Mouse (Mus musculus) kidney, adult 8-10 months (tissue): ENCODE measurements around the gene Fam20c.

ENCODE experiments used
- DNase-seq, 2 experiments: peaks; one replicate each; pipeline ENCODE4 v3.0.0; 2022

The Fam20c gene

DNA sequence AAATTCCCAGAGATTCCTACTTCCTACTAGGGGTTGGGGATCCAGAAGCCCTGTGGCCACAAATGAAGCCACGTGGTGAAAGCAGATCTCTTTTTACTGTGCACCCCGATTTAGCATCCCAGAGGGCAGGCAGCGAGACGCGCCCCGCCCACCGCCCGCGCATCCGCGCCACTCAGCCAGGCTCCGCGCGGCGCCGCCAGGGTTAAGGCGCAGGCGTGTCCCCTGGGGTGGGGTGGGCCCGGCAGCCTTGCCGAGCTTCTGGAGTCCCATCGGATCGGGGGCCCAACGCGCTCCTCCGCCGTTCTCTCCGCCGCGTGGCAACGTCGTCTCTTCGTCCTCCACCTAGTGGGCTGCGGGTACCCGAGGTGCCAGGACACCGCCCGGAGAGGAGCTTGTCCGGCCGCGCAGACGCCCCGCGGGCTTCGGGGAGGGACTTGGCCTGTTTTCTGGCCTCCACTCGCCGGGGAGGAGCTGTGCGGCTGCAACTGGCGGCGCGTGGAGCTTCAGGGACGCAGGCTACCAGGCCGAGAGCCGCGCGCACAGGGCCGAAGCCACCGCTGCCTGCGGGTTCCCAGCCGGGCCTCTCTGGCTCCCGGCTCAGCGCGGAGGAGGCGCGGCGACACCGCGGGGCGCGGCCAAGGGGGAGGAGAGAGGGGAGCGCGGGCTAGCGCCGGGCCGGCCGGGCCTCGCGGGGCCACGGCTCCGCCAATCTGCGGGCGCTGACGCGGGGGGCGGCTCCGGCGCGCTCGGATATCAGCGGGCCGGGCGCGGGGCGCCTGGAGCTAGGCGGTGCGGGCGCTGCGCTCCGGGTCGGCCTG is at the start of gene Fam20c:
Gene Fam20c, plus strand, starts transcription at position 212 of the 818 bp plus-strand sequence.
- DNase-seq = peak; percentile 82 to 83

DNA sequence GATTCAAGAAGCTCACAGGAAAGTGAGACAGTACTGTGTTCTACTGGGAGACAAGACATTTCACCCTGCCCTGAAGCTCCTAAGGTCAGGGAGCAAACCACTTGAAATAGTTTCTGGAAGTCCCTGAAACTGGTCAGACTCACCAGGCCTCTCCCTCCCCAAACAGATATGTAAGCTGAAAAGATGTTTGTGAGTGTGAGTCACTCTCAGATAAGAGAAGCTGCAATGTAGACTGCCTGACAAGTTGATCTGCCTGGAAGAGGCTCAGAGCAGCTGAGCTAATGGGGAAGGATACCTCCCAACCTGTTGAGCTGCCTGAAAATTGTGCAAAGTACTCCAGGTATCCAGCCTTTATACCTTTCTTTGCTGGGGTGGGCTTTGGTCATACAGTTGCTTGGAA is 46.9 kb upstream of the Fam20c start:
- DNase-seq = no peak

DNA sequence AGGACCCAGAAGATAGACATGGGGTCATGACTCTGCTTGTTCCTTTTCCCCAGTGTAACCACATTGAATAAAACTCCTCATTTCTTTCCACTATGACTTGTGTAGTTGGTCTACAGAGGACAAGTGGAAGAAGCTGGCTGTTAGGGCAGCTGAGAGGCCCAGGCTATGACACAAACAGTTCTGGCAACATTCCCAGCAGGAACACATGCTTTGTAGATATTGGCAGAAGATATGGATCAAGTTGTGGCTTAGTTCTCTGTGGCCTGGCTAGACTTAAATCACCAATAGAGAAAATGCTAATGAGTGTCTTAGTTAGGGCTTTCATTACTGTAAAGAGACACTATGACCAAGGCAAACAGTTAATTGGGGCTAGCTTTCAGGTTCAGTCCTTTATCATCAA is 45.7 kb upstream of the Fam20c start:
- DNase-seq = no peak

DNA sequence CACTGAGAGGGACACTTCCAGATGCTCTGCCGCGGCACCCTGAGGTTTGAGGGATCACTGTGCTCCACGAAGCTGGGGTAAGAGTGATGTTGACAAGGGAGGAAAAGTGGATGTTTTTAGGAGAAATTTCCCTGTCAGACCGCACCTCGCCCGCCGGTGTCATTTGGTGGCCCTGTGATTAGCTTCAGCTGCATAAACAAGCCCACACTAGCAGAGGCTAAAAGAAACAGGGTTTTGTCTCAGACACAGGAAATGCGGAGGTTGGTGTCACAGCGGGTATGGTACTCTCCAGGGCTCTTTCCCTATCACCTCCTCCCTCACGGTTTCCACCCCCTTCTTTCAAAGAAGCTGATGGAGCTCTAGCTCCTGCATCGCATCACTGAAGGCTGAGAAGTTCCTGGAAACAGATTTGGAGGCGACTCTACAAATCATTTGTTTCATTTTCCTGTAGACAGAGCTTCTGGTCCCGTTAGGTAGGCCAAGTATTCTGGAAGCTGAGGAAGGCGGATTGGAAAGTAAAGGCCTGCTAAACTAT is 38.7 kb upstream of the Fam20c start:
- DNase-seq = no peak

DNA sequence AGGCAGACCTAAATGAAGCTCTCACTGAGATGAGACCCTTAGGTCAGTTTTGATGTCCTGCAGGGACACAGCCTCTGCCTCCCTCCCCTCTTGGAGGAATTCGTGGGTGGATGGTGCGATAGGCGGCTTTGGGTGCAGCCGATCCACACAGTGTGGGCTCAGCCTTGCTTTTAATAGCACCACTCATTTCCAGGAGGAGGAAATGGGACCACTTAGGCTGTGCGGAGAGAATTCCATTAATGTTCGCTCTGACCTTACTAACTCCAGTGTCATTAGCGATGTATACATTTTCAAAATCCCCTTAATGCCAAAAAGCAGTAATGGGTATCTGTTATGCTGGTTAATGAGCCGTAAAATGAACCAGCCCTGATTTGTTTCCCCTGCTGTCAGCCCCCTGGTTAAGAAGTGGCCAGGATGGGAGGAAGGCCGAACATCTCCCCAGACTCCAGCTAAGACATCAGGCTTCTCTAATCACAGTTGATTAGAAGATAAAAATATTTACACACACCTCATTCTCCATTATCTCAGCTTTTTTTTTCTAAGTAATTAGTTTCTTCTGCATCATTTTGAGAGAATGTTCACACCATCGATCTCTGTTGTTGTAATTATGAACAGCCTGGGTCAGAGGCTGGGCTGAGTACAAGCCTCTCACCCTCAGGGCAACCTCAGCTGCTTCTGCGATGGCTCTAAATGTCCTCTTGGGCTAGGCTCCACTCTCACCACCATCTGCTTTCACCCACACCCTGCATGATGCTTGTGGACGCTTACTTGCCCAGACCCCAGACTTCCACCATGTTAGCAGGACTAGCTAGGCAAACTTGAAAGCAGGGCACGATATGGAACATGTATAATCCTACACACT is 33.8 kb upstream of the Fam20c start:
- no peak for DNase-seq

DNA sequence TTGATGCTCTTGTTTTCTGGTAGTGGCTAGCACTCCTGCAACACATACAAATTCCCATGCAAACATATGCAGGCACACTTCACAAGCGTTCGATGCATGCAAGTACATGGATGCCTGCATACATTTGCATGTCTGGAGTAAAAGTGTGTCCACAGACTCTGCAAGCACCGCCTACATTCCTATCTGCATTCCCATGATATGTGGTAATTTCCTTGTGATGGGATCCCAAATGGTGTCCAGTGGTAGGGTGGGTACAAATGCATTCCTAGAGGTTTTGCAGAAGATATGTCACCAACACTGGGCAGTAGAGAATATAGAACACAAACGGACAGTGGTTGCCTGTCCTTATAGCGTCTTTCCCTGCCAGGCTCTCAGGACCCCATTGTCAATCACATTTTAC is 29.9 kb upstream of the Fam20c start:
- DNase-seq = no peak

DNA sequence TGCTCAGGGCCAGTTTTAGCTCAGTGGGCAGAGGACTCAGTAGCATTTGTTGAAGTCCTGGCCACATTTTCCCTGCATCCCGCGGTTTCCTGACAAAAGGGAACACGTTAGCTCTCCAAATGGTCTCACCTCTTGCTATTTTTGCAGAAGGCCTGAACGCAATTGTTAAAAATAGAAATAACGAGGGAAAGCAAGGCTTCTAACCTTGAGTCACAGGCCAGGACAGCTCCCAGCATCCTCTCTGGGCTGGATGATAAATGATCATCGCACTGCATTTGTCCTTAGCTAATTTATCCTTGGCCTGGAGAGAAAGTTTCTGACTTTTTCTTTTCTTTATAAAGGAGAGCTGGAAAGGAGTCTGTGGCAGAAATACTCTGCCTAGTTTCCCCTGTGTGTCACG is 29.2 kb upstream of the Fam20c start:
- DNase-seq = no peak

DNA sequence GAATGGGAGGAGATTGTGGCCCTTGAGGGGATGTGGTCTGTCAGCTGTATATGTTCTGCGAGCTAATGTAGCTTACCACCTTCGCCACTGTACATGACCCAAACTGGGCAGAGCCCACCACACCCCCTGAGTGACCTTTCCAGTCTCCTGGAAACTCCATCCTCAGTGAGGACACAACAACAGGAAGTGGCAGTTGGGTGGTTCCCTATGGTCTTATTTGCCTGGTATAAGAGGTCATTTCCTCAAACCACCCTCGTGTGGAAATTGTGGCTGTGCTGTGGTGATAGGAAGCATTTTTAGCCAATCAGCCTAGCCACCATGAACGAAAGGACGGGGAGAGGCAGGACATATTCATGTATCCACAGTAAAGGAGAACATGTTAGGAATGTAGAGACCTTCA is 23.5 kb upstream of the Fam20c start:
- DNase-seq = no peak

DNA sequence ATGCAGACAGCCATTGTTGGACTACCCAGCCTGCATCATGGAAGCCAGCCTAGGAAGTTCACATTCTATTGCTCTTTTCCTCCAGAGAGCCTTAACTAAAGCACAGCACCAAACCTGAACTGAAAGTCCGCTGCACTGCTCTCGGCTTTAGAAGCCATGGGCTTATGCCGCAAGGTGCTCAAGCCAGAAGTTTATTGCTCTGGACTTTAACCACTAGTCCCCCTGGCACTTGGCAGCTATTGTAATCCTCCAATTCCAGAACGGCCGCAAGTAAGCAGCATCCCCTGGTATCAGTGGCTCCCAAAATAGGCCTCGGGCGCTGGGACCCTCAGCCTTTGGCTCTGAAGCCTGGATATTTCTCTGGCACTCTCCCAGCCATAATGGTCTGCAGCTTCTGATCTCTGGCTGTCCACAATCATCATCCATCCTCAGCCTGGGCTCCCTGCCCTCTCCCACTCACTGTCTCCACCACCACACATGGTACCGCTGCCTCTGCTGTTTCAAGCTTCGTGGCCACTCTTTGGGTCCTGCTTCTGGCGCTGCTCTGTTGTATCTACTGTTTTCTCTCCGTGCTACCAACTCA is 20.9 kb upstream of the Fam20c start:
- DNase-seq = peak in 1 of 2 experiments; percentile 37

DNA sequence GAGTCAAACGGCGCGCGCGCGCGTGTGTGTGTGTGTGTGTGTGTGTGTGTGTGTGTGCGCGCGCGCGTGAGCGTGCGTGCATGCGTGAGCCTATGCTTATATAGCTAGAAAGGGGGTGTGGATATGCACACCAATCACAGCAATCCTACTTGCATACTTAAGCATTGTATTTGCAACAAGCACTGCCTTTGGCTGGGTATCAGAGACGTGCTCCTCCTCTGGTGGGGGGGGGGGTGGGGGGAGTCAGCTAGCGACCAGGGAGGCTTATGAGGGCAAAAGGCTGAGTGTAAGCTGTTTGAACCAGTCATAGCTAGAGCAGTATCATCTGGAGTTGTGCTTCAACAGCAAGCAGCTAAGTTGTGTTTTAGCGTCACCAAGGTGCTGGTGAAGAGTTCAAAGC is 20.3 kb upstream of the Fam20c start:
- DNase-seq = no peak

DNA sequence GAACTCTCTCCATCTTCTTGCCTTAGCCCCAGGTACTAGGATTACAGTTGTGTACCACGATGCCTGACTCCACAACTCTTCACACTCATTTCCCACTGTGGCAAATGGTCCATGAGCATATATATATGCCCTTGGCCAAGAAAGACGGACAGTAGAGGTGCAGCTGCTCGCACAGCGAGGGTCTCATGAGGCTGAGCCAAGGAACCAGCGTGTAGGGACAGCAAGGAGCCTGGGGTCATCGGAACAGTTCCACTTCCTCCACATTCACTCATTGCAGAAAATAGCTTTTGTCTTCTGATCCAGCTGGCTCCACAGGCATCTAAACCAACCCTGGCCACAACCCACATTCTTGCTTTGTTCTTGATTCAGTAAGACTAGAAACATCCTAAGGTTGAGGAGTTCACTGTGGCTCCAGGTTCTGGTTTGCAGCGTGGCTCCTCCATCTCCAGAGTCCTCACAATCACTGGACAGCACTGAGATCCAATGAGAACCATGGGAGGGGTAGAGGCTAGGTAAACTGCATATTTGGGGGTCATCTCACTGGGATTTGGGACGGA is 19.0 kb upstream of the Fam20c start:
- no peak for DNase-seq

DNA sequence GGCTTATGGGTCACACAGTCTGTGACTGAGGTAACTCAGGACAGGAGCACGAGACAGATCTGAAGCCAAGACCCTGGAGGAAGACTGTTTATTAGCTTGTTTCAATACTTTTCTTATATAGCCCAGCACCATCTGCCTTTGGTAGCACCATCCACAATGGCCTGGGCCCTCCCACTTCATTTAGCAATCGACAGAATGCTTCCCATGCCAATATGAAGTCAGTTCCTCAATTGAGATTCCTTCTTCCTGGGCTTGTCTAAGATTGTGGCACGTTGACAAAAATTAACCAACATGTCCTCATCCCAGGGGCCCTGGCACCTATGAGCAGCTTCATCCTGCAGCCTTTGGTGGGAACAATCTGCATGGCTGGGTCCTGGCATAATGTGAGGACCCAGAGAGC is 14.2 kb upstream of the Fam20c start:
- DNase-seq = no peak

DNA sequence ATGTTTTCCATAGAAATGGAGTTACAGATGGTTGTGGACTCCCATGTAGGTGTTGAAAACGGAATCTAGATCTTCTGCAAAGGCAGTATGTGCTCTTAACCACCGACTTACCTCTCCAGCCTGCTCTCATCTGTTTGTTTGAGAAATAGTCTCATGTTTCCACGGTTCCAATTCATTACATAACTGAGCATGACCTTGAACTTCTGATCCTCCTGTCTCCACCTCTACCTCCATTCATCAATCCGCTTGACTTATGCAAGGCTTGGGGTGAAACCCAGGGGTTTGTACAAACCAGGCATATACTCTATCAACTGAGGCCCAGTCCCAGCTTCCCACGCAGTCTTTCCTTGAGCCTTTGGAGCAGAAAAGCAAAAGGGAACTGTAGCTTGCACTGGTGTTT is 12.8 kb upstream of the Fam20c start:
- no peak for DNase-seq

DNA sequence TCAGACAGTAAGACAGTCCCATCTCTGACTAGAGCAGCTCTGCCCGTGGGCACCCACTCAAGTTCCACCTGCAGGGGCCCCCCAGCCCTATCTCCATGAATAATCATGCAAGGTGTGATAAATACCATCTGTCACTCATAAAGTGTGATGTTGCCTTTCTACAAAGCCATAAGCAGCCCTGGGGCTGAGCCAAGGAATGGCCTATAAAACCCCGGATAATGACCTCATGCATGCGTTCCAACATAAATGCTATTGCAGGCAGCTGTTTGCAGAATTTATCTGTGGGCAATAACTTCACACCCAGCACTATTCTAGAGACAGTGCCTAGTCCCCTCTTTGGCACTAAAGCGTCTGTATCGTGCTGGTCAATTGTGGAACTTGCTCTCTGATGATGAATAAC is 12.0 kb upstream of the Fam20c start:
- no peak for DNase-seq

DNA sequence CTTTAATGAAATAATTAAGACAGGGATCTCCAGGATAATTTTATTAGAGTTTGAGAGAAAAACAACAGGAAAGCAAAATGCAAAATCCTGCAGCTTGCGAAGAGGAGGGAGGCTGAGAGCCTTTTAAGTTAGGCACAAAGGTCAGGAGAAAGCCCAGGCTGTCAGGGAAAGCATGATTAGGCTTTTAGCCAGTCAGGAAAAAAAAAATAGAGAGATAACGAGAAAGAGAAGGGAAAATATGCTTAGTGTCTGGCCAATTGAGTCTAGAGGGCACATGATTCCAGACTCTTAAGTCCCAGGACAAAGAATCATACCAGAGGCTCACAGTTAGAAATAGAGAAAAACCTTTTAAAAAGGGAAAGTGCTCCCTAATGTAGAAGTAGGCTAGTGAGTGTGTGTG is 10.7 kb upstream of the Fam20c start:
- no peak for DNase-seq

DNA sequence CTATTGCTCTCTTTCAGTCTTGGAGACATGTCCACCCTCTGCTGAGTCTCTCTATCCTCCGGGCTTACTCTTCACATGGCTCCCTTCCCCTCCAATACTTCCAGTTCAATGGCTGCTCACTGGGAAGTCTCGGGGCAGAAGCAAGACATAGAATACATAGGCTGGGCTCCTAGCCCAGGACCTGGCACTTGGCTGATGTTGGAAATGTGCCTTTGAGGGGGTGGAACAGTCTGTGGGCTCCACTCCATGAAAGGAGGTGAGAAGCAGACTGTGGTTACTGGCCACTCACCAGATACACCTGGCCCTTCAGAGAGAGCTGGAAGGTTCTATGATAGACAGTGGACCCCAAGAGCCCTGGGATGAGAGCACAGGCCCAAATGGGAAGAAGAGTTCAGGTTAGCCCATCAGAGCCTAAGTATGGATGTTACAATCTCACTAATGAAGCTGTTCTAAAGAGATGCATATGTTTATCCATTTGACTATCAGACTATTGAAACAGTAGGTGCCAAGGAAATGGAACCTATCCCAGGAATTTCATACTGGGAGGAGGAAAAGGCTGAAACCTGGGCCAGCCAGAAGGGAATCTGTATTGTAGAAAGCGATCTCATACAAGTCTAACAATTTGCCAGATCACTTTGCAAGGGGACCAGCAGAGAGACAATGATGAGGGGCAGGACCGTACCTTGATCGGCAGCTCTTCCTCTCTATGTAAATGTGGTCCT is 8.8 kb upstream of the Fam20c start:
- DNase-seq = no peak

DNA sequence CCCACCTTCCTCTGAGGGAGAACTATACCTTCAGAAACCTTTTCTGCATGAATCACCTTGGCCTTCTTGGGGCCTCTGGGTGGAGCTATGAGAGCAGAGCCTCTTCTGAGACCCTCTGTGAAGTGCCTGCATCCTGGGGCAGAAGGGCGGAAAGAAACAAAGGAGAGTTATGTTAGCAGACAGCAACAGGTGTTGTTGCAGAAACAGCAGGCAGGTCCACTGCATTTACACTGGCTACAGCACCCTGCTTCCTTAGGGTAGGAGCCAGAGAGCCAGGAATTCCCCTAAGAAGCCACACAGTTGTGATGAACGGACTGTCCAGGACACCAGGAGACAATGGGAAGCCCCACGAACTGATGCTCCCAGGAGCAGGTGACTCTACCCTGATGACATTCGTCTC is 1.0 kb upstream of the Fam20c start:
- no peak for DNase-seq

DNA sequence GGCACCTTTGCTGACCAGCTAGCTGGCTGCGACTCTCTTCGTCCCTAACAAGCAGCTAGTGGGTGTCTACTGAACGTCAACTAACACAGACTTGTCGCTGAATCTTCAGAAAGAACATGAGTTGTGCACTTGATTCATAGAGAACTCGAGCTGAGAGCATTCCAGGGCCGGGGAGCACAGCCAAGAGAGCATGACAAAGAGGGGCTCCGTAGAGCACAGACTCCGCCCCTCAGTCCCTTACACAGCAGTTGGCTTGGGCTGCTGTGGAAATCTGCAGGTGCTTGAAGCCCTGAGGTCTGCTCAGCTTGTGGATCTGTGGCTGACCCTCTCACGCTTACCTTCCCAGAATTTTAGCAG is 390 bp upstream of the Fam20c start:
- no peak for DNase-seq

DNA sequence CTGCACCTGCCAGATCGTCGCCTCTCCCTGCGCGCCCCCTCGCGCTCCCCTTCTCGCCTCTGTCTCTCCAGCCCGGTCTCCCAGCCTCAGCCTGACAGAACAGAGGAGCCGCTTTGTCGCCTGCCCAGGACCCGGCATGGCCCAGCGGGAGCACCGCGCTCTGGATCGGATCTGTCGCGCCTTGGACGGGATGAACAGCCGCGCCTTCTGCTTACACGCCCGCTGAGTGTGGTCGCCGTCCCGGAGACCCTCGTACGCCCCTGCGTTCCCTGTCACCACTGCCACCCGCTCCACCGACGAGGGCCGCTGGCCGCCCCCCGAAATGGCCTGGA is 773 bp downstream of the Fam20c start:
- no peak for DNase-seq

DNA sequence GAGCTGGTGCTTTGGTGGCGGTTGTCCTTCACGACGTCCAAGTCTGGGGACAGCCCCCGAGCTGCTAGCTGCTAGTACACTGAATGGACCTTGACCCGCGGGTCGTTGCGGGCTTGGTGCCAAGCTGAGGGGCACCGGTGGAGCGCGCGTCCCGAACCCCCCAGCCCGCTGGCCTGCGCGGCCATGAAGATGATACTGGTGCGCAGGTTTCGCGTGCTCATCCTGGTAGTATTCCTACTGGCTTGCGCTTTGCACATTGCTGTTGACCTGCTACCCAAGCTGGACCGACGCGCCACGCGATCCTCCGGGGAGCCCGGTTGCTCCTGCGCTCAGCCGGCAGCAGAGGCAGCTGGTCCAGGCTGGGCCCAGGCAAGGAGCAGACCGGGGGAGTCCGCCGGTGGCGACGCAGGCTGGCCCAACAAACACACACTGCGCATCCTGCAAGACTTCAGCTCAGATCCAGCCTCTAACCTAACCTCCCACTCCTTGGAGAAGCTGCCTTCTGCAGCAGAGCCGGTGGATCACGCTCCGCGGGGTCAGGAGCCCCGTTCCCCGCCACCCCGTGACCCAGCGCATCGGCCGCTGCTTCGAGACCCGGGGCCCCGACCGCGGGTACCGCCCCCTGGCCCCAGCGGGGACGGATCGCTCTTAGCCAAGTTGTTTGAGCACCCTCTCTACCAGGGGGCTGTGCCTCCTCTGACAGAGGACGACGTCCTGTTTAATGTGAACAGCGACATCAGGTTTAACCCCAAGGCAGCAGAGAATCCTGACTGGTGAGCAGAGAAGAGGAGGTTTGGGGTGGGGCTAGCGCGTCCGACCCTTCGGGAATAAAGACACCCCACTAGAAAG is 1.4 kb downstream of the Fam20c start:
- DNase-seq = peak in 1 of 2 experiments; percentile 45

DNA sequence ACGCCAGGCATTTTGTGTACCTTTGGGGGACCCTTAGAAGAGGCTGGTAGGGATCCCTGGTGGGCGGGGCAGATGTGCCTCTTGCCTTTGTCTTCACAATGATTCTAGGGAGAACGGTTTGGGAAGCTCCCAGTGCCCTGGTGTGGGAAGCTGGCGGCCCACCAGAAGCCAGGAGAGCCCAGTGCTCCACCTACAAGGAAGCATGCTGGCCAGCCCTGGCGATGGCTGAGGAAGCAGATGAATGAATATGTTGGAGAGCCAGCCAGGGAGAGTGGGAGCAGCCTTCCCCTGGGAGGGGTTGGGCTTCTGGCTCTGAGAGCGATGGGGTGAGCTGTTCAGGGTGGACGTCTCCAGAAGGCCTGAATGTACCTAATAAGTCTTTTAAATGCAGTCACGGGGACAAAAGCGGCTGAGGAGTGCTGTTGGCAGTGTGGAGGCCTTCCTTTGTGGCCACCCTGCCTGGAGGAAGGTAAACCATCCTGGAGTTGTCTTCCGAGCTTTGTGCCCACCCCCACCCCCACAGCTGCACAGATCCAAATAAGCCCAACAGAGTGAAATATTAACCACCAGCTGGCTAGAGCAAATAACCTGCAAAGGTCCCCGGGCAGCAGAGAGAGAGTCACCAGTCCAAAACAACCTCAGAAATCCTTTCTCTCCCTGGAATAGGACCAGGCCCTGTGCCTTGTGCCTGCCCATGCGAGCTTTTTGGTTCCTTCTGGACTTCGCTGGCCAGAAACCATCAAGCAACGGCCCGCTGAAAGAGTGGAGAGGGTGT is 2.2 kb downstream of the Fam20c start:
- DNase-seq = peak; percentile 80 to 90
